Mouse (Mus musculus): Measurements from ENCODE around the gene Olfr1513.
"Not testable (repeated sequence)": the region's sequence is repeated elsewhere in the genome, so short reads cannot be mapped to it uniquely, and the experiment has no call there.

Olfr1513 gene

GRCm38 (mm10) chr14:52356308-52356707, at the start of gene Olfr1513:
Gene Olfr1513, minus strand, starts transcription at chr14:52356408.
- no peak for DNase-seq (ENCODE audit: inconsistent ontology term)

- no peak for DNase-seq (ENCODE audit: inconsistent ontology term)
Measured at GRCm38 (mm10) chr14:52397279-52397678, 41.1 kb upstream of the Olfr1513 start, which contains the start of gene Olfr1511. Gene Olfr1511, minus strand, starts transcription at chr14:52397379.

GRCm38 (mm10) chr14:52390084-52390848, 34.1 kb upstream of the Olfr1513 start:
- not testable (repeated sequence) for DNase-seq (ENCODE audit: inconsistent ontology term)

GRCm38 (mm10) chr14:52379068-52379467, 22.9 kb upstream of the Olfr1513 start, which contains the start of gene Olfr1512:
Gene Olfr1512, minus strand, starts transcription at chr14:52379168.
- DNase-seq (ENCODE audit: inconsistent ontology term) = no peak

- no peak for DNase-seq (ENCODE audit: inconsistent ontology term)
Measured at GRCm38 (mm10) chr14:52368741-52369140, 12.5 kb upstream of the Olfr1513 start.

- DNase-seq (ENCODE audit: inconsistent ontology term) = no peak
Measured at GRCm38 (mm10) chr14:52339512-52339852, 16.7 kb downstream of the Olfr1513 start.

GRCm38 (mm10) chr14:52338751-52339511, 17.3 kb downstream of the Olfr1513 start:
- DNase-seq (ENCODE audit: inconsistent ontology term) = peak; percentile 56

- DNase-seq (ENCODE audit: inconsistent ontology term) = no peak
Measured at GRCm38 (mm10) chr14:52332171-52332570, 24.0 kb downstream of the Olfr1513 start.

- DNase-seq (ENCODE audit: inconsistent ontology term) = peak; percentile 33
Measured at GRCm38 (mm10) chr14:52331069-52331750, 25.0 kb downstream of the Olfr1513 start.

GRCm38 (mm10) chr14:52327910-52328812, 28.0 kb downstream of the Olfr1513 start, which contains the start of gene Sall2:
Gene Sall2, minus strand, starts transcription at chr14:52328762.
- no peak for DNase-seq (ENCODE audit: inconsistent ontology term)

GRCm38 (mm10) chr14:52327375-52327901, 28.8 kb downstream of the Olfr1513 start:
- peak; percentile 39 for DNase-seq (ENCODE audit: inconsistent ontology term)

GRCm38 (mm10) chr14:52325890-52326289, 30.3 kb downstream of the Olfr1513 start:
- DNase-seq (ENCODE audit: inconsistent ontology term) = no peak

- DNase-seq (ENCODE audit: inconsistent ontology term) = no peak
Measured at GRCm38 (mm10) chr14:52319361-52319760, 36.8 kb downstream of the Olfr1513 start.

- DNase-seq (ENCODE audit: inconsistent ontology term) = peak; percentile 58
Measured at GRCm38 (mm10) chr14:52316441-52317225, 39.6 kb downstream of the Olfr1513 start.

GRCm38 (mm10) chr14:52315792-52316440, 40.3 kb downstream of the Olfr1513 start:
- DNase-seq (ENCODE audit: inconsistent ontology term) = peak; percentile 77

GRCm38 (mm10) chr14:52315283-52315780, 40.9 kb downstream of the Olfr1513 start:
- DNase-seq (ENCODE audit: inconsistent ontology term) = no peak

GRCm38 (mm10) chr14:52314808-52315150, 41.4 kb downstream of the Olfr1513 start:
- no peak for DNase-seq (ENCODE audit: inconsistent ontology term)

- DNase-seq (ENCODE audit: inconsistent ontology term) = no peak
Measured at GRCm38 (mm10) chr14:52313931-52314807, 42.0 kb downstream of the Olfr1513 start.

All from Muller cell, postnatal 12 days (primary cell).